Mouse (Mus musculus) forebrain, embryonic 15.5 days (tissue): Measurements from ENCODE around the gene Pparg. TPM values are rescaled to one million over a fixed set of nuclear protein-coding genes. Genes with fewer than 3 reads are reported as not detected.

ENCODE experiments used
- ATAC-seq: fragments of 200-750 bp; cut with Nextera tagmentation; replicated peaks from 2 replicates; pipeline ENCODE4 v1.8.0; 2017; ENCODE audit warnings: mild to moderate bottlenecking, moderate TSS enrichment, moderate library complexity
- H3K27ac ChIP-seq: fragments of 300-500 bp; sonication (generic); replicated peaks from 2 replicates; pipeline ENCODE4 v1.5.1; 2015; ENCODE audit warnings: mild to moderate bottlenecking, inconsistent platforms
- H3K27me3 ChIP-seq: fragments of 300-500 bp; sonication (generic); 2 replicates; pipeline ENCODE4 v1.6.1; 2015; ENCODE audit warnings: inconsistent platforms
- H3K36me3 ChIP-seq: fragments of 300-500 bp; sonication (generic); 2 replicates; pipeline ENCODE4 v1.6.1; 2015; ENCODE audit warnings: mild to moderate bottlenecking, inconsistent platforms
- H3K4me1 ChIP-seq: fragments of 300-500 bp; sonication (generic); 2 replicates; pipeline ENCODE4 v1.6.1; 2015; ENCODE audit warnings: inconsistent platforms
- H3K4me2 ChIP-seq: fragments of 300-500 bp; sonication (generic); replicated peaks from 2 replicates; pipeline ENCODE4 v1.6.1; 2015; ENCODE audit warnings: mild to moderate bottlenecking, inconsistent platforms
- H3K4me3 ChIP-seq: fragments of 300-500 bp; sonication (generic); 2 replicates; pipeline ENCODE4 v1.5.1; 2015; ENCODE audit warnings: mild to moderate bottlenecking, inconsistent platforms
- H3K9ac ChIP-seq: fragments of 300-500 bp; sonication (generic); replicated peaks from 2 replicates; pipeline ENCODE4 v1.6.1; 2015; ENCODE audit warnings: mild to moderate bottlenecking, inconsistent platforms
- H3K9me3 ChIP-seq: fragments of 300-500 bp; sonication (generic); 2 replicates; pipeline ENCODE4 v1.6.1; 2016; ENCODE audit warnings: inconsistent platforms
- whole genome bisulfite sequencing: fragments of 180-500 bp; shearing (Covaris S2); methylation state at CpG from one replicate; pipeline ENCODE4 v1.1.7; 2015; ENCODE audit warnings: mixed read lengths; 5-methylcytosine and 5-hydroxymethylcytosine counted together
- polyA plus RNA-seq: library from polyadenylated mRNA; unstranded; fragments of >200 nt; fragmentation: Nextera tagmentation; extraction: Ambion mirVana; gene quantifications from 2 replicates; pipeline ENCODE4 v1.2.1, GENCODE M21; 2015

Pparg gene
- polyA plus RNA-seq, 1 experiment from 2014 or later, result not detected

DNA sequence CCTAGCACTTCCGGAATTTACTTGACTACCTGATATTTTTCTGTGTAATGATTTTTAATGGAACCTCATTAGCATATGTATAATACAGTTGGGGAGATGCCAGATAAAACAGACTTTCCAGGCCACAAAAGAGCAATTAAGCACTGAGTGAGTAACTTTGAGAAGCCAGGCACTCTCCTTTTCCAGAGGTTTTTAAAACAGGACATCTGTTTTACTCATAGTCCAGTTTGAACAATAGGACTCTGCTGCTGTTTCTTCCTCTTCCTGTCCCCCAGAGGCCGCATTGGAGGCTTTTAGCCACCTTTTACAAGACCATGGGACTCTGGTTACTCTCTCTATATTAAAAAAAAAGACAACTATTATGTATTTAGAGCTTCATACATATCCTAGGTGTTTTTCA lies 72.0 kb downstream of the Pparg start:
- no peak overlapping the region for H3K9ac ChIP-seq
- no peaks in the 10 kb centered on the region for H3K27me3 ChIP-seq
- no peaks in the 10 kb centered on the region for H3K9me3 ChIP-seq
- no peak overlapping the region for H3K27ac ChIP-seq
- H3K4me2 ChIP-seq, result no peak overlapping the region
- H3K36me3 ChIP-seq, result no peaks in the 10 kb centered on the region
- ATAC-seq, result no peak
- H3K4me3 ChIP-seq, result no peak overlapping the region
- 49% methylated on average over 2 of the region's 2 CpGs for WGBS
- H3K4me1 ChIP-seq, result no peaks in the 10 kb centered on the region

DNA sequence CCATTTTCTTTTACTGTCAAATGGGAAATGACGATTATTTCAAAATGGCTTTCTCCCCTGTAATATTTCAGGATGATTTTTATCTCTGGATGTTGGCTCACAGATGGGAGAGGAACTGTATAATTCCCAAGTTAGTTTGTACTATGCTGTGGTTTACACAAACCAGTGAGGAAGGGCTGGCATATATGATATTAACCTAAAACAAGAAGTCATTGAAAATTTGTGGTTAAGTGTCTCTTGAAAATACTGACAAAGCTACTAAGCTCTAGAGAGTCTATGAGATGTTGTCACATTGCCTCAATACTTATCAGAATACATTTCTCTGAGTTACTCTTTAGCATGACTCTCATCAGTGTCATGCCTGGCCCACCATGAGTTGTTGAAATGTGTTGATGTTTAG lies 73.3 kb downstream of the Pparg start:
- Histone ChIP-seq H3K9ac (no peak overlapping the region), H3K27me3 (no peaks in the 10 kb centered on the region), H3K27ac (no peak overlapping the region), H3K4me3 (no peak overlapping the region), H3K4me1 (no peaks in the 10 kb centered on the region), H3K36me3 (no peaks in the 10 kb centered on the region), H3K4me2 (no peak overlapping the region), H3K9me3 (no peaks in the 10 kb centered on the region)
- ATAC-seq, result no peak
- 78% methylated on average over 1 of the region's 1 CpGs for WGBS

DNA sequence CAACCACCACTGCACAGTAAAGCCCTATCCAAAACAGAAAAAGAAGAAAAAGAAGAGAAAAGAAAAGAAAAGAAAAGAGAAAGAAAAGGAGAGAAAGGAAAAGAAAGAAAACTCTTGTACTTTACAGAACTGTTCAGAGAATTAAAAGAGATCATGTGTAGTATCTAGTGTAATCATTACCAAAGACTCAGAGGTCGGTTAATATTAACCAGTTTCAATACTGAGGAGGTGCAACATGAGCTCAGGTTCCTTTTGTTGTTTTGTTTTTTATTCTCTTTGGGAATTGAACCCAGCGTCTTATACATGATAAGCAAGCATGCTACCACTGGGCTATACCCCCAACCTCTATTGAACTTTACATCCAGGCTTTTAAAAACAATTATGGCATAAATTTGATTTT lies 74.1 kb downstream of the Pparg start:
- H3K4me2 ChIP-seq, result no peak overlapping the region
- no peak overlapping the region for H3K4me3 ChIP-seq
- ATAC-seq, result no peak
- no peaks in the 10 kb centered on the region for H3K9me3 ChIP-seq
- H3K27me3 ChIP-seq, result no peaks in the 10 kb centered on the region
- no peak overlapping the region for H3K27ac ChIP-seq
- H3K4me1 ChIP-seq, result no peaks in the 10 kb centered on the region
- no peak overlapping the region for H3K9ac ChIP-seq
- no peaks in the 10 kb centered on the region for H3K36me3 ChIP-seq
- WGBS, result 67% methylated on average over 2 of the region's 2 CpGs

DNA sequence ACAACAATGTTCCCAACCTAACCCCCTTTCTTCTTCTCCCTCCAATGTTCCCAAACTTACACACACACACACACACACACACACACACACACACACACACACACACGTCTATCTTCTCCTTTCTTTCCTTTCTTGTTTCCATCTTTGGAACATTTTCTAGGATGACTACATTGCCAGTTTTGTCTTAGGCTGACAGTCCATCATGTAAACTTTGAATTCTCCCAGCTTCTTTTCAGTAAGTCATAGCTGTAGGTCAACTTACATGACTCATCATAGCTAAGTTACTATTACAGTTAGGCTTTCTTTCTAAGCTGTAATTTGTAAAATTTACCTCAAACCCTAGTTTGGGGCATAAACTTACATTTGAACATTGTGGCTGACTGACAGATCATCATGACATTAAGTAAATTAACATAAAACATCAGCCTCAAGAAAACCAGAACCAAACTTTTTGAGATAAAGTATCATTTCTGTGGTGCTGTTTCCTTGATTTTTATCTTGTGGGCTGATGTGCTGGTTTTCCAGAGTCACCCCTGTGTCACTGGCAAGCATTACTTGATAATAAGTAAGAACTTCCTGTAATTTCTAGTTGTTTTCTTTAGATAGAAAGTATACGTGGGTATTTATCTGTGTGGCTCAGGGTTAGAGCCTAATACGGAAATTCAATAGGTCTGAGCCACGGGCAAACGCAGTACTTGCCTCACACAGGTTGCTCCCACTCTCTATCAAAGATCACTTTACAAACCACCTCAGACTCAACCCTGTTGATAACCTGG lies 79.7 kb downstream of the Pparg start:
- WGBS, result 77% methylated on average over 5 of the region's 5 CpGs

DNA sequence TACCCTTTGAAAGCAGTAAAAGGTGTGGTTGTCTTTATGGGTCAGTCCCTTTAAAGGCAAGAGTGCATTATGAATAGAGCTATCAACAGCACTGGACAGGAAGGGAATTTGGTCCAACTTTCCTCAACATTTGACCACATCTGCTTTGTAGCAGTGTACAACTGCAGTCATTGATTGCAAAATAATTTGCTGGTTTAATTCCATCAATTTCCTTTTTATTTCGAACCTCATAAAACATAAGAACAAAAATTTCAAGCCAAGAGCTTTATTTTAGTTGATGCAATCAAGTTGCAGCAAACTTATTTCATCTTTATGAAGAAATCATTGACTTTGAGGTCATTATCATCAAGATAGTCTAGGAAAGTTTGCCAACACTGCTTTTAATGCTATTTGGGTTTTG lies 91.8 kb downstream of the Pparg start:
- H3K9ac ChIP-seq, result no peak overlapping the region
- H3K4me2 ChIP-seq, result no peak overlapping the region
- H3K4me3 ChIP-seq, result no peak overlapping the region
- no peaks in the 10 kb centered on the region for H3K4me1 ChIP-seq
- no peaks in the 10 kb centered on the region for H3K36me3 ChIP-seq
- no peaks in the 10 kb centered on the region for H3K27me3 ChIP-seq
- no peaks in the 10 kb centered on the region for H3K9me3 ChIP-seq
- 76% methylated on average over 1 of the region's 1 CpGs for WGBS
- no peak overlapping the region for H3K27ac ChIP-seq
- ATAC-seq, result no peak

More for the DNA sequence above, 79.7 kb downstream of the Pparg start:
- Histone ChIP-seq H3K9me3 (no peaks in the 10 kb centered on the region), H3K9ac (no peak overlapping the region), H3K36me3 (no peaks in the 10 kb centered on the region), H3K4me2 (no peak overlapping the region), H3K27ac (no peak overlapping the region), H3K4me3 (no peak overlapping the region), H3K4me1 (no peaks in the 10 kb centered on the region), H3K27me3 (no peaks in the 10 kb centered on the region)
- no peak for ATAC-seq

DNA sequence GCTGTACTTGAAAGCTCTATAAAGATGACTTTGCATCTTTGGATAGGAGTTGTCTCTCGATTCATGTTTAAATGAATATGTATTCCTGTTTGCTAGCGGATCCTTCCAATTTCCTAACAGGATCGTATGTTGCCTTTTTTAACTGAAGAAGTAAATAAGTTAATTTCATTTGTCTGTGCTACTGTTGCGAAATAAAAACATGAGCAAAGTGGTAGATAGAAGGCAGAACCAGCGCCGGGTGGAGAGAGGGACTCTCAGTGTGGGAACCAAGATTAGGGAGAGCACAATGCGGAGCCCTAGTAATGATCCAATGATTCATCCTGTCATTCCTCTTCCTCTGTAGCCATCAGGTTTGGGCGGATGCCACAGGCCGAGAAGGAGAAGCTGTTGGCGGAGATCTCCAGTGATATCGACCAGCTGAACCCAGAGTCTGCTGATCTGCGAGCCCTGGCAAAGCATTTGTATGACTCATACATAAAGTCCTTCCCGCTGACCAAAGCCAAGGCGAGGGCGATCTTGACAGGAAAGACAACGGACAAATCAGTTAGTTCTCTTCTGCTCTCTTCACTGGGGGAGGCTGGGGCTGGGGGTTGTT lies 102.1 kb downstream of the Pparg start:
- H3K4me3 ChIP-seq, result no peak overlapping the region
- no peaks in the 10 kb centered on the region for H3K4me1 ChIP-seq
- ATAC-seq, result no peak
- H3K27me3 ChIP-seq, result no peaks in the 10 kb centered on the region
- H3K4me2 ChIP-seq, result no peak overlapping the region
- 91% methylated on average over 16 of the region's 16 CpGs for WGBS
- no peak overlapping the region for H3K9ac ChIP-seq
- H3K9me3 ChIP-seq, result no peaks in the 10 kb centered on the region
- no peak overlapping the region for H3K27ac ChIP-seq
- no peaks in the 10 kb centered on the region for H3K36me3 ChIP-seq

DNA sequence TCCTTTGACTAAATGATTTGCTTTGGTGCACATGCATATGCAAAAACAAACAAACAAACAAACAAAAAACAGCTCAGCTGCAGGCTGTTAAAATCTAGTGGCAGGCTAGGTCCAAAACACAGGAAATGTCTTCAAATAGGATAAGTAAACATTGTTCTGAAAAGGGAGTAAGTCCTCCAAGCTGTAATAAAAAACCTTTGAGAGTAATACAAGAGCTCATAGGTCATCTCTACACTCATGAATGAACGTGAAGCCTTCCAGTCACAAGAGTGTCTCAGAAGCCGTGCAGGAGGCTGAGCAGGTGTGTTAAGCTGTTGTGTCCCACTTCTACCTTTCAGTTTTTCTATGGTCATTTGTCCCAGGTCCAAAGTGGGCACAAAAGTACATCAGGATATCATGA lies 102.6 kb downstream of the Pparg start:
- Histone ChIP-seq H3K27ac (no peak overlapping the region), H3K27me3 (no peaks in the 10 kb centered on the region), H3K4me2 (no peak overlapping the region), H3K4me1 (no peaks in the 10 kb centered on the region), H3K9me3 (no peaks in the 10 kb centered on the region), H3K4me3 (no peak overlapping the region), H3K9ac (no peak overlapping the region), H3K36me3 (no peaks in the 10 kb centered on the region)
- ATAC-seq, result no peak
- WGBS, result 80% methylated on average over 2 of the region's 2 CpGs

DNA sequence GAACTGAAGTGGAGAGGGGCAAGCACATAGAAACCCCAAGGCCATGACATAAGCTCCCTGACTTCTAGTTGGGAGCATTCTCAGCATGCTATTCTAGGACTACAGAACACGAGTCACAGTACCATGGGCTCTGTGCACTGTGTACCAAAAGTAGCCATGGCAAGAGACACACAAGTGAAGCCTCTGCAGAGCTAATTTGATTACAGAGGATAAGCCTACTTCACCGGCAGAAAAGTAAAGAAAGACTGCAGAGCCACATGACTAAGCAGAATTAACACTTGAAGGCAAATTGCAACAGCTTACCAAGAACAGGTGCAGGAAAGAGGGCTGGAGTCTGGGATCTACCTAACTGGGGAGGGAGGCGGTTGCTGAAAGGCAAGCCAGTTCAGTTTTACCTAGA lies 103.9 kb downstream of the Pparg start:
- Histone ChIP-seq H3K4me3 (no peak overlapping the region), H3K4me2 (no peak overlapping the region), H3K27ac (no peak overlapping the region), H3K9me3 (no peaks in the 10 kb centered on the region), H3K36me3 (no peaks in the 10 kb centered on the region), H3K4me1 (0 out of 2 replicates have a peak, but pooled peaks cover 5% of the 10 kb centered on the region), H3K27me3 (no peaks in the 10 kb centered on the region), H3K9ac (no peak overlapping the region)
- ATAC-seq, result no peak
- WGBS, result 34% methylated on average over 3 of the region's 3 CpGs

DNA sequence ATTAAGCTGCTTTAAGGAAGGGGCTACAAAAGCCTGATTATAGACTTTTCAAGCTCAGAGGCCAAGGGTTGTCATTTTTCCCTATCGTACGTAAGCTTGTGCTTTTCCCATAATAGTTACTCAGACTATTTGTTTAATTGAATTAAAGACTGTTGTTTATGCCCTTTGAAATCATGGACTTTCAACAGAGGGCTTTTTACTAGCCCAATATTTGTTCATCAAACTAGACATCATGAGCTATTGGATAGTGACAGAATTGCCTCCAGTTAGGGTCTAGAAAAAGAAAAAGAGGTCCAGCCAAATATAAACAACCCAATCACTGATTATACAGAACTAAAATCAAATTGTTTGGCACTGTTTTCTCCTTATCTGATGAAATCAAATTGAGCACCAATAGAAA lies 104.7 kb downstream of the Pparg start:
- H3K9ac ChIP-seq, result no peak overlapping the region
- no peaks in the 10 kb centered on the region for H3K9me3 ChIP-seq
- H3K27me3 ChIP-seq, result no peaks in the 10 kb centered on the region
- WGBS, result 26% methylated on average over 2 of the region's 2 CpGs
- H3K4me3 ChIP-seq, result no peak overlapping the region
- ATAC-seq, result no peak
- H3K36me3 ChIP-seq, result no peaks in the 10 kb centered on the region
- no peak overlapping the region for H3K27ac ChIP-seq
- H3K4me1 ChIP-seq, result peaks cover 10% of the 10 kb centered on the region; the same call in 1 of the 2 replicates
- no peak overlapping the region for H3K4me2 ChIP-seq

DNA sequence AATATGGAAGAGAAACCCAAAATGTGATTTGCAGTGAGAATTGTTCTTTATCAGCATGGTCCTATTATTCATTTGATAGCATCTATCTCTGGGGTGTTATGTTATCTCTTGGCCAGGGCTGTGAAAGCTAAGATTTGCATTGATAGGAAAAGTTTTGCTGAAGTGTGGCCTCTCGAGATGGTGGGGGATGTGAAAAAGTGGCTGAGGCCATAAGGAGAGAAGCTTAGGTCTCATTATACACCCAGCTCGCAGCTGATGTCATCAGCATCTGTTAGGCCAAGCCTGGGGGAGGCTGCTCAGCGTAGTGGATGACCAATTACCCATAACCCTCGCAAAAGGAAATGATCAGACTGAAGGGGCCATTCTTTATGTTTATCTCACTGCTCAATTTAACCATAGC lies 105.1 kb downstream of the Pparg start:
- no peak overlapping the region for H3K27ac ChIP-seq
- 20% methylated on average over 4 of the region's 4 CpGs for WGBS
- H3K4me1 ChIP-seq, result peaks cover 10% of the 10 kb centered on the region; the same call in 1 of the 2 replicates
- H3K9ac ChIP-seq, result no peak overlapping the region
- no peak overlapping the region for H3K4me3 ChIP-seq
- no peaks in the 10 kb centered on the region for H3K9me3 ChIP-seq
- no peak overlapping the region for H3K4me2 ChIP-seq
- no peak for ATAC-seq
- H3K27me3 ChIP-seq, result no peaks in the 10 kb centered on the region
- H3K36me3 ChIP-seq, result no peaks in the 10 kb centered on the region

DNA sequence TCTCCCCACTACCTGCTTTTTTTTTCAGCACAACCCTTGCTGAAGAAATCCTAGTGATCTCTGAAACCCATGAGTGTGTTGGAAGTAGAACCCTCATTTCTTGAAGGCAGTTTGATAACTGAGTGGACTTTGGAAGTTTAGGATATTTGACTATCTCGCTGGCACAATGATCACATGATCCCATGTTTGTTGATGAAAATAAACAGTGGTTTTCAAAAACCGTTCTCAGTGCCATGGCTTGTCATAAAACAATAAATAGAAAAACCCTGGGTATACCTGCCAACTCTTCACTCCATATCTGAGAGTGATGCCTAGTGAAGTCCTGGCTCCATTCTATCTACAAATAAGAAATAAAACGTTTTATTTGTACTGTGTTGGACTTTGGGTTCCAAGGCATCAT lies 105.8 kb downstream of the Pparg start:
- Histone ChIP-seq H3K4me2 (no peak overlapping the region), H3K9me3 (no peaks in the 10 kb centered on the region), H3K9ac (no peak overlapping the region), H3K4me1 (peaks cover 10% of the 10 kb centered on the region; the same call in 1 of the 2 replicates), H3K4me3 (no peak overlapping the region), H3K27ac (no peak overlapping the region), H3K36me3 (no peaks in the 10 kb centered on the region), H3K27me3 (no peaks in the 10 kb centered on the region)
- WGBS, result 81% methylated on average over 3 of the region's 3 CpGs
- ATAC-seq, result no peak

DNA sequence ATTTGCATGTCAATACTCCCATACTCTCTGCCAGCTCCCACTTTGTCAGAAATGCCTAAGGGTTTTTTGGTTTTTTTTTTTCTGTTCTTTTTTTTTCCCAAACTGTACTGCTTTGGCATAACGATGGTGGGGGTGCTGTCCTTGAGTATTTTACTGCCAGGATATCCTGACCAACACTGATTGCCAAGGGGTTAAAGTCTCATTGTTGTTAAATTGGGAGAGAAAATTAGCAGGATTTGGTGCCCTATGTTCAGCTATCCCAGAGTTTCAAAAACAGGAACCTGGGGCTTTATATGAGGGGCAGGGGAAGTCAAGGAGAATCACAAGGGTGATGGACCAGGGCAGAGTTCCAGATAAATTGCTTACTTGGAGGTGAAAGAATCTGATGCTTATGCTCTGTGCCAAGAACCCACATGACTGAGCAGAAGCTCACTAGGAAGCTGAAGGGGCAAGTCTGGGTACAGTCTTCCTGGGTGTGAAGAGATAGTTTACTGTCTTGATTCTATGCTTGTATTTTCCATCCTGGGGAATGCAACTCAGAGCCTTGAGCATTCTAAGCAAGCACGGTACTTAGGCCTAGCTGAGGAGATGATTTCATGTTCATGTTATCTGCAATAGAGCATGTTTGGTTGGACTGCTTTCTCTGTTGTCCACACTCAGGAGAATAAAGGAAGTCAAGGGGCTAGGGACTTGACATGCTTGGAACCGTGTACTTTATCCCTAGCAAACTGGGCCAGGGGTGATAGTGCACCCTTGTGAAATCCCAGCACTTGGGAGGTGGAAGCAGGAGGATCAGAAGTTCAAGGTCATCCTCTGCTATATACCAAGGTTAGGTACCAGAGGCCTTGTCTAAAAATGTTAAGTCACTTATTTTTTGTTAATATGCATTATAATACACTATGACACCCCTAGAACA lies 109.2 kb downstream of the Pparg start:
- Histone ChIP-seq H3K9me3 (no peaks in the 10 kb centered on the region), H3K9ac (no peak overlapping the region), H3K4me3 (no peak overlapping the region), H3K36me3 (no peaks in the 10 kb centered on the region), H3K27ac (no peak overlapping the region), H3K4me1 (peaks cover 10% of the 10 kb centered on the region; the same call in 1 of the 2 replicates), H3K27me3 (no peaks in the 10 kb centered on the region), H3K4me2 (no peak overlapping the region)
- ATAC-seq, result no peak
- 53% methylated on average over 3 of the region's 3 CpGs for WGBS
